Mouse (Mus musculus): ENCODE data around the gene Gli2.
A peak's percentile ranks its signal among the peaks of the same experiment; 100 is the strongest.

Gli2 gene

GRCm38 (mm10) chr1:119053402-119053841 is at the start of gene Gli2:
Gene Gli2 (minus strand): TSS chr1:119053619.
- peak; percentile 89 for DNase-seq

- DNase-seq = peak; percentile 15
These were observed 44.6 kb upstream of the Gli2 start for GRCm38 (mm10) chr1:119097921-119098521.

GRCm38 (mm10) chr1:119093739-119094138 is 40.3 kb upstream of the Gli2 start:
- DNase-seq = peak; percentile 85

- DNase-seq = no peak
These were observed 36.6 kb upstream of the Gli2 start for GRCm38 (mm10) chr1:119089887-119090620.

GRCm38 (mm10) chr1:119087539-119087938 is 34.1 kb upstream of the Gli2 start:
- peak; percentile 87 for DNase-seq

- DNase-seq = no peak
These were observed 32.4 kb upstream of the Gli2 start for GRCm38 (mm10) chr1:119085771-119086170.

GRCm38 (mm10) chr1:119083468-119083921 is 30.1 kb upstream of the Gli2 start:
- DNase-seq = peak; percentile 63

- DNase-seq = peak; percentile 70
These were observed 29.0 kb upstream of the Gli2 start for GRCm38 (mm10) chr1:119082231-119082991.

GRCm38 (mm10) chr1:119077933-119078332 is 24.5 kb upstream of the Gli2 start:
- no peak for DNase-seq

- no peak for DNase-seq
These were observed 22.9 kb upstream of the Gli2 start for GRCm38 (mm10) chr1:119076333-119076732.

- no peak for DNase-seq
These were observed 22.5 kb upstream of the Gli2 start for GRCm38 (mm10) chr1:119075916-119076315.

- DNase-seq = no peak
These were observed 22.1 kb upstream of the Gli2 start for GRCm38 (mm10) chr1:119075500-119075899.

GRCm38 (mm10) chr1:119074910-119075309 is 21.5 kb upstream of the Gli2 start:
- no peak for DNase-seq

- DNase-seq = no peak
These were observed 20.5 kb upstream of the Gli2 start for GRCm38 (mm10) chr1:119073876-119074275.

GRCm38 (mm10) chr1:119064892-119065671 is 11.7 kb upstream of the Gli2 start:
- DNase-seq = no peak

GRCm38 (mm10) chr1:119056491-119056890 is 3.1 kb upstream of the Gli2 start:
- no peak for DNase-seq

GRCm38 (mm10) chr1:119055801-119056200 is 2.4 kb upstream of the Gli2 start:
- DNase-seq = no peak

- DNase-seq = no peak
These were observed 1.0 kb upstream of the Gli2 start for GRCm38 (mm10) chr1:119054468-119054867.

GRCm38 (mm10) chr1:119053872-119054354 is 494 bp upstream of the Gli2 start:
- DNase-seq = peak; percentile 61

GRCm38 (mm10) chr1:119052631-119053177 is 715 bp downstream of the Gli2 start:
- peak; percentile 53 for DNase-seq

- peak; percentile 32 for DNase-seq
These were observed 1.4 kb downstream of the Gli2 start for GRCm38 (mm10) chr1:119051938-119052551.
